Mouse (Mus musculus) stomach, embryonic 16.5 days (tissue): ENCODE measurements around the gene Pnkd. TPM values are rescaled to one million over a fixed set of nuclear protein-coding genes. Genes with fewer than 3 reads are reported as not detected.

Experiments
- ATAC-seq: fragments of 200-750 bp; cut with Nextera tagmentation; 2 replicates; pipeline ENCODE4 v1.8.0; 2017; ENCODE audit warnings: moderate number of reproducible peaks, moderate TSS enrichment; ENCODE audit not compliant: insufficient read depth, low FRiP score
- H3K27ac ChIP-seq: fragments of 300-500 bp; sonication (generic); 2 replicates; pipeline ENCODE4 v1.5.1; 2014; ENCODE audit warnings: low read length
- H3K27me3 ChIP-seq: fragments of 300-500 bp; sonication (generic); 2 replicates; pipeline ENCODE4 v1.6.1; 2014; ENCODE audit warnings: low read length, control low read depth, mixed read lengths; ENCODE audit not compliant: control insufficient read depth, insufficient read depth
- H3K36me3 ChIP-seq: fragments of 300-500 bp; sonication (generic); 2 replicates; pipeline ENCODE4 v1.6.1; 2014; ENCODE audit warnings: low read length; ENCODE audit not compliant: control insufficient read depth, insufficient read depth
- H3K4me1 ChIP-seq: fragments of 300-500 bp; sonication (generic); 2 replicates; pipeline ENCODE4 v1.6.1; 2014; ENCODE audit warnings: low read length, control low read depth, mixed read lengths; ENCODE audit not compliant: control insufficient read depth, insufficient read depth
- H3K4me2 ChIP-seq: fragments of 300-500 bp; sonication (generic); 2 replicates; pipeline ENCODE4 v1.6.1; 2014; ENCODE audit warnings: low read depth, low read length, mixed read lengths
- H3K4me3 ChIP-seq: fragments of 300-500 bp; sonication (generic); replicated peaks from 2 replicates; pipeline ENCODE4 v1.5.1; 2014; ENCODE audit warnings: mild to moderate bottlenecking, low read length
- H3K9ac ChIP-seq: fragments of 300-500 bp; sonication (generic); 2 replicates; pipeline ENCODE4 v1.6.1; 2014; ENCODE audit warnings: low read length
- H3K9me3 ChIP-seq: fragments of 300-500 bp; sonication (generic); replicated peaks from 2 replicates; pipeline ENCODE4 v1.6.1; 2016; ENCODE audit warnings: low read length, control low read depth; ENCODE audit not compliant: control insufficient read depth
- WGBS: fragments of 180-500 bp; shearing (Covaris S2); extraction: QIAGEN DNeasy Blood & Tissue Kit; methylation state at CpG from one replicate; pipeline ENCODE4 v1.1.7; 2014; 5-methylcytosine and 5-hydroxymethylcytosine counted together
- polyA plus RNA-seq: library from polyadenylated mRNA; unstranded; fragments of >200 nt; fragmentation: Nextera tagmentation; extraction: Ambion mirVana; gene quantifications from 2 replicates; pipeline ENCODE4 v1.2.1, GENCODE M21; 2015

Gene Pnkd
- polyA plus RNA-seq, result 108 and 119 TPM in 2 replicates

- no peaks in the 10 kb centered on the region for H3K27me3 ChIP-seq
- H3K4me2 ChIP-seq, result peak within 1 kb of the TSS; percentile 91
- peak; percentile 97 for ATAC-seq
- H3K36me3 ChIP-seq, result peaks cover 20% of the 10 kb centered on the region
- H3K9me3 ChIP-seq, result no peaks in the 10 kb centered on the region
- WGBS, result under 1% methylated on average over 56 of the region's 56 CpGs
- H3K4me1 ChIP-seq, result peaks cover 39% of the 10 kb centered on the region
- H3K4me3 ChIP-seq, result peak within 1 kb of the TSS; percentile 94
- H3K9ac ChIP-seq, result peak within 1 kb of the TSS; percentile 89
- peak within 1 kb of the TSS; percentile 86 for H3K27ac ChIP-seq
Observed at GRCm38 (mm10) chr1:74284543-74285160, at the start of gene Pnkd, which contains the start of gene Aamp. Gene Pnkd, plus strand, starts transcription at chr1:74284930. Gene Aamp, minus strand, starts transcription at chr1:74284738.

- 1% methylated on average over 55 of the region's 55 CpGs for WGBS
Observed at GRCm38 (mm10) chr1:74235938-74236589, 48.7 kb upstream of the Pnkd start, which contains the start of gene Arpc2. Gene Arpc2, plus strand, starts transcription at chr1:74236084.

GRCm38 (mm10) chr1:74236590-74237317 is 48.0 kb upstream of the Pnkd start:
- Histone ChIP-seq H3K4me3 (peak overlapping the region; percentile 85), H3K9ac (peak overlapping the region; percentile 96), H3K36me3 (no peaks in the 10 kb centered on the region), H3K27me3 (no peaks in the 10 kb centered on the region), H3K9me3 (no peaks in the 10 kb centered on the region), H3K27ac (peak overlapping the region; percentile 96), H3K4me1 (peaks cover 39% of the 10 kb centered on the region), H3K4me2 (peak overlapping the region; percentile 87)
- peak; percentile 46 for ATAC-seq
- under 1% methylated on average over 57 of the region's 57 CpGs for WGBS

More at GRCm38 (mm10) chr1:74235938-74236589, 48.7 kb upstream of the Pnkd start, which contains the start of gene Arpc2:
- Histone ChIP-seq H3K36me3 (no peaks in the 10 kb centered on the region), H3K4me2 (peak within 1 kb of the TSS; percentile 87), H3K9ac (peak within 1 kb of the TSS; percentile 96), H3K4me3 (peak within 1 kb of the TSS; percentile 85), H3K4me1 (peaks cover 35% of the 10 kb centered on the region), H3K27ac (peak within 1 kb of the TSS; percentile 96), H3K9me3 (no peaks in the 10 kb centered on the region), H3K27me3 (no peaks in the 10 kb centered on the region)
- peak; percentile 93 for ATAC-seq

- 16% methylated on average over 5 of the region's 5 CpGs for WGBS
- Histone ChIP-seq H3K4me3 (peak overlapping the region; percentile 85), H3K36me3 (no peaks in the 10 kb centered on the region), H3K4me2 (peak overlapping the region; percentile 87), H3K27ac (peak overlapping the region; percentile 96), H3K4me1 (peaks cover 41% of the 10 kb centered on the region), H3K9me3 (no peaks in the 10 kb centered on the region), H3K9ac (peak overlapping the region; percentile 96), H3K27me3 (no peaks in the 10 kb centered on the region)
- ATAC-seq, result no peak
Observed at GRCm38 (mm10) chr1:74237671-74238070, 47.1 kb upstream of the Pnkd start.

- Histone ChIP-seq H3K4me3 (peak overlapping the region; percentile 85), H3K4me1 (peaks cover 42% of the 10 kb centered on the region), H3K27me3 (no peaks in the 10 kb centered on the region), H3K27ac (peak overlapping the region; percentile 96), H3K4me2 (peak overlapping the region; percentile 87), H3K9me3 (no peaks in the 10 kb centered on the region), H3K36me3 (no peaks in the 10 kb centered on the region), H3K9ac (peak overlapping the region; percentile 96)
- no peak for ATAC-seq
- 54% methylated on average over 1 of the region's 1 CpGs for WGBS
Observed at GRCm38 (mm10) chr1:74238136-74238535, 46.6 kb upstream of the Pnkd start.

GRCm38 (mm10) chr1:74239162-74239561 is 45.6 kb upstream of the Pnkd start:
- Histone ChIP-seq H3K4me1 (peaks cover 49% of the 10 kb centered on the region), H3K4me3 (peak overlapping the region; percentile 85), H3K27me3 (no peaks in the 10 kb centered on the region), H3K27ac (peak overlapping the region; percentile 91), H3K9me3 (no peaks in the 10 kb centered on the region), H3K9ac (peak overlapping the region; percentile 56), H3K36me3 (no peaks in the 10 kb centered on the region), H3K4me2 (peak overlapping the region; percentile 87)
- WGBS, result 38% methylated on average over 7 of the region's 7 CpGs
- ATAC-seq, result no peak

GRCm38 (mm10) chr1:74239618-74240017 is 45.1 kb upstream of the Pnkd start:
- ATAC-seq, result no peak
- Histone ChIP-seq H3K4me1 (peaks cover 49% of the 10 kb centered on the region), H3K9ac (peak overlapping the region; percentile 56), H3K4me3 (peak overlapping the region; percentile 85), H3K36me3 (no peaks in the 10 kb centered on the region), H3K27me3 (no peaks in the 10 kb centered on the region), H3K4me2 (peak overlapping the region; percentile 87), H3K27ac (peak overlapping the region; percentile 91), H3K9me3 (no peaks in the 10 kb centered on the region)
- 40% methylated on average over 11 of the region's 11 CpGs for WGBS

- Histone ChIP-seq H3K36me3 (no peaks in the 10 kb centered on the region), H3K4me1 (peaks cover 56% of the 10 kb centered on the region), H3K27me3 (no peaks in the 10 kb centered on the region), H3K4me3 (peak overlapping the region; percentile 15), H3K4me2 (peak overlapping the region; percentile 87), H3K9ac (peak overlapping the region; percentile 13; the same call in 1 of the 2 replicates), H3K9me3 (no peaks in the 10 kb centered on the region), H3K27ac (peak overlapping the region; percentile 91)
- WGBS, result 21% methylated on average over 6 of the region's 6 CpGs
- peak; percentile 23; the same call in 1 of the 2 replicates for ATAC-seq
Observed at GRCm38 (mm10) chr1:74240311-74240710, 44.4 kb upstream of the Pnkd start.
